Mouse (Mus musculus) layer of hippocampus, postnatal 36 days (tissue): ENCODE results near the gene Hmgn2. TPM values are rescaled to one million over a fixed set of nuclear protein-coding genes. Genes with fewer than 3 reads are reported as not detected.
"Not testable (repeated sequence)": the region's sequence is repeated elsewhere in the genome, so short reads cannot be mapped to it uniquely, and the experiment has no call there.

Source experiments
- DNase-seq, 2 experiments: peaks; one replicate each; pipeline ENCODE4 v3.0.0; 2022
- total RNA-seq, 2 experiments: library from RNA; stranded (reverse); gene quantifications; 2 replicates each; pipeline ENCODE4 v1.2.3; 2021

Hmgn2 gene
- 100 to 1,000 TPM; 119 to 123 TPM for total RNA-seq

DNA sequence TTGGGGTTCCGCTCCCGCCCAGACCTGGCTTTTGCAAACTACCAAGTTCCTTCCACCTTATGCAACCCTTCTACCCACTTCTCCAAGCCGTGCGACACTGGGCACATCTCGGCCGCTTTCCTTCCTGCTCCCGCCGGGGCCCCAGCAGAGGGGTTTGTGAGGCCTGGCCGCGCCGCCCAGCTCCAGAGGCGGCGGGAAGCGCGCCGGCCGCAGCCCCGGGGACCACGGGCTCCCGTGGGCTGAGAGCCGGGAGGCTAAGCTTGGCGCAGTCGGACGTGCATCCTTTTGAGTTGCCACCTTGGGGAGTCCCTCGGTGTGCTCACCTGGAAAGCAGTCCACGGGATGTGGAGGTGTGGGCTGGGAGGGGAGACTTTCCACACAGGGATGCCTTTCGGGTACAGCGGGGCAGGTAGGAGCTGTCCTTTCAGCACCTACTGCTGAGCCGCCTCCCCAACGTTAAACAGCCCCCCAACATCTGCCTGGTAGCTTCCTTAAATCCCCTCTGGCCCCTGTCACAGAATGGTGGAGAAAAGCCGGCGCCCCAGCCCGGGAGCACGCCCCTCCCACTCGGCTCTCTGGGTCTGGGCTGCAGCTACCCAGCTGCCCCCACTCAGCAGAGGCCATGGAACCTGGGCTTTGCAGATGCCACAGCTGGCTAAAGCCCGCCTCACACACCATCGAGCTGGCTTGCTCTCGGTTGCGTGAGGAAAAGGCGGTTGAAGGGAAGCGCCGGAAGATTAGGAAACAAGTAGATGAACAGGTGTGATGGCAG is at the start of gene Hmgn2:
Hmgn2 (minus strand) TSS at position 501 of the 772 bp plus-strand sequence.
- DNase-seq: peak; percentile 30 to 31

DNA sequence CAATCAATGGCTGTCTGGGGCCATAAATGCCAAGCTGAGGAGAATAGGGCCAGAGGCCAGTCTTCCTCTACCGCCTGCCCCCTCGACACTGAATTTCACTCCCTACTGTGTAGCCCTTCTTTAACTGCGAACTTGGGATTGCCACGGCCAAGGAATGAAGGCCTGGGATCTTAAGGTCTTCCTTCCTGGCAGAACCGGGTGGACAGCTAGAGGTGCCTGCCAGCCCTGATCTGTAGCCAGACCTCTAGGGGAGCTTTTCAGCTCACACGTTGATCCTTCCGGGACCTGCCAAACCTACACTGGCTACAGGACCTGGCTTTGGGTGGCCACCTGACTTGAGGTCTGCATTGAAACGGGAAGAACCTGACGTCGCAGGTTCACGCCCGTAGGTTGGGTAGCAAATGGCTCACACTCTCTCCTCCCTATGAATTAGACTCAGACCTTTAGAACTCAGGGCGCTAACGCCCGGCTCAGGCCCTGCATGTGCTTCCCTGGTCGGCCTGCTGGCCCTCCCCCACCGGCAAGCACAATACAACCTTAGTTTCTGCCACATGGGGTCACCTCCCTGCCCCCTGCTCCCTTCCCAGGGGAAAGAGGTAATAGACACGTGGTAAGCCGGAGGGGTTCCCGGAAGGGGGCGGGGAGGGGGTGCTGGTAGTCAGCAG is 48.9 kb upstream of the Hmgn2 start:
- DNase-seq: no peak

GRCm38 (mm10) chr4:134016767-134017166 is 48.3 kb upstream of the Hmgn2 start:
- DNase-seq: no peak

DNA sequence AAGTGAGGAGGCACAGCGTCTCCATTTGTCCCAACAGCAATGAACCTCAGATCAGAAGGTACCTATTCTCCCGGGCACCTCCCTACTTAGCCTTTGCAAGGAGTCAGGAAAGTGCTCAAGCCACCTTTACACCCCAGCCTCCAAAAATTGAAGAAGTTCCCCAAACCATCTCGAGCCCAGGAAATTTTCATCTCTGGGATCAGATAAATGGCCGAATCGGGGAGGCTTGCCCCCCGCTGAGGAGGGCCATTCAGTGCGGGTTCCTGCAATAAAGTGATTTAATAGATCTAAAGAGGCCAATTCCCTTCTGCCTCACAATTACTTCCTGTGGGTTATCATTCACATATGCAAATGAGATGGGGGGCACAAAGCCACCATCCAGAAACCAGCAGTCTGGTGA is 47.8 kb upstream of the Hmgn2 start:
- no peak for DNase-seq

GRCm38 (mm10) chr4:134012858-134013528 is 44.5 kb upstream of the Hmgn2 start:
- no peak for DNase-seq

DNA sequence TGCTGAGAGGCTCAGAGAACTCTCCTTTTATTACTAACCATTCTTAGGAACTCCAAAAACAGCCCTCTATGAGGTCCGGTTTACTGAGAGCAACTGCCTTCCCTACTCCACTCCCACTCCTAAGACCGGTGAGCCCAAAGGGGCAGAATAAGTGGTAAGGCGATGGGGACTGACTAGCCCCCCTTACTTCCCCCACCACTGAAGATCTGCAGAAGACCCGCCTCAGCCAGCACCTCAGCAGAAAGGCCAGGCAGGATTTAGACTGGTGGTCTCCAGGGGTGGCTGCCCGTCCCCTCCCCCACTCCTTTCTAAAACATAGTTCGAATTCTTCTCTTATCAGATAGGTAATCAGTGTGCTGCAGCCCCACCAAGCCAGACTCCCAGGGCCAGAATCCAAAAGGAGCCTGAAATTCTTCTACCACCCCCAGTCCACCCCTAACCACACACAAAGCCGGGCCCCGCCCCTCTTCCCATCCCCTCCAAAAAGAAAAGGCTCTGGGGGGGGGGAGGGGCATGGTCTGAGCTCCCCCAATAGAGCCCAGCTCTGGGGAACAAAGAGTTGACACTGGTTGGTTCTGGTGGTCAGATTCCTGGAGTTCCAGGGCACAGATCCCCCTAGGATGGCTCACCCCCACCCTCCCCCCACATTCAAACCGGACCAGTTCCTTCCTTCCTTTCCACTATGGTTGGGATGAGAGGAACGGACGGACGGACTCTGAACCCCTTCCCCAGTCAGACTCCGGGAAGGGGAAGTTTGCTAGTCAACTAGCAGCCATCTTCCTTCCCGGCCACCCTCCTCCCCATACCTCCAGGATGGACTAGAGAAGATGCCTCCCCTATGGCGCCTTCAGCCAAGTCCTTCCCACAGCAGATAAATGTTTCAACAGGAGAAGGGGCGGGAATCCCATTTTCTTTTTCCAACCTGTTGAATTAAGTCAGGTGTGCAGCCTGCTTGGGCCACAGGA is 43.3 kb upstream of the Hmgn2 start:
- DNase-seq: no peak

- DNase-seq: no peak
Observed at GRCm38 (mm10) chr4:134009709-134010108, 41.3 kb upstream of the Hmgn2 start.

- DNase-seq: no peak
Observed at GRCm38 (mm10) chr4:134006845-134007244, 38.4 kb upstream of the Hmgn2 start.

DNA sequence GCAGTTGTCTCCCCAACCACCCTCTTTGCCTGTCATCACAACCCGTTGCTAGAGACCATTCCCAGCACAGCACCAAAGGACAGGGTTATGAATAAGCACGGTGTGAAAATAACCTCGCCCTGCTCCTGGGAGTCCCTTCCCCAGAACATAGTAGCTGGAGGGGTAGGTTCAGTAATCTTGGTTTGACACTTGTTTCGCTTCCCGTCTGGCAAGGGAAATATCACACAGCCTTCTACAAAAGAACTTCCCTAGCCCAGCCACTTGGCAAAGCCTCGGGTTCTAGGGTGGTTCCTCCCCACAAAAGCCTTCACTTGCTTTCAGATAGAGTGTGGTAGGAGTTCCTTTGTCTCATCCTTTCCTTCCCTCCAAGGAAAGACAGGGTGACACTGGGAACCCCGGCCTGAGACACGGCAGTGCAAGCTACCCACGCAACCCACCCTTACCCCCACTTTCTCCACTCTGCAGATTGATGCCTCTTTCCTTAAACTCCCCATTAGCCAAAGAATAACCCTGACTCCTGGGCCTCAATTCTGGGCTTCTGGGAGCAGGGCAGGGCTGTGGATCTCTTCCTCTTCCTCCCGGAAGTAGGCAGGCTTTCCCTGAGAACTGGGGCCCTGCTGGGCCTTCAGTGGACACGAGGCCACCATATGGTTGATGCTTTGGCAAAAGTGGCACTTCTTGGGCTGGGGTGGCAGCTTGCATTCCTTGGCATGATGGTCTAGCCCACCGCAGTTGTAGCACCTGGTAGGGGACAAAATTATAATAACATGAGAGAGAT is 37.3 kb upstream of the Hmgn2 start:
- DNase-seq: no peak

GRCm38 (mm10) chr4:134002903-134003302 is 34.5 kb upstream of the Hmgn2 start:
- DNase-seq: no peak

- no peak for DNase-seq
Observed at GRCm38 (mm10) chr4:134002246-134002645, 33.8 kb upstream of the Hmgn2 start.

DNA sequence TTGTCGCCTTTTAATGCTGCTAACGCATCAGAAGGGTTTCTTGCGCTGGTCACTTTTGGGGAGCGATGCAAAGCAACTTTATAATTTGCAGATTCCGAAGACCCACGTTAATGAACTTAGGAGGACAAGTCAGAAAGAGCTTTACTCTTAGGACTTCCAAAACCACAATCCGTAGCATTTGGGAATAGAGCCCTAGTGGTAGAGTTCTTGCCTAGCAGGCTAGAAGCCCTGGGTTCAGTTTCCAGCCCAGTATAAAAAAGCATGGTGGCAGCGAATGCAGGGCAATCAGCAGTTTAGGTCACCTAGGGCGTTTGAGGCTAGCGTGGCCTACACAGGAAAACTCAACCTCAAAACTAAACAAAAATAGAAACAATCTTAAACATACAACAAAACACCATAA is 33.3 kb upstream of the Hmgn2 start:
- no peak for DNase-seq

- DNase-seq: peak; percentile 93 to 94
Observed at GRCm38 (mm10) chr4:134000466-134001438, 32.3 kb upstream of the Hmgn2 start, which contains the start of gene Dhdds. TSS of gene Dhdds (minus strand) at chr4:134000918.

GRCm38 (mm10) chr4:133994697-133995096 is 26.2 kb upstream of the Hmgn2 start:
- no peak for DNase-seq

DNA sequence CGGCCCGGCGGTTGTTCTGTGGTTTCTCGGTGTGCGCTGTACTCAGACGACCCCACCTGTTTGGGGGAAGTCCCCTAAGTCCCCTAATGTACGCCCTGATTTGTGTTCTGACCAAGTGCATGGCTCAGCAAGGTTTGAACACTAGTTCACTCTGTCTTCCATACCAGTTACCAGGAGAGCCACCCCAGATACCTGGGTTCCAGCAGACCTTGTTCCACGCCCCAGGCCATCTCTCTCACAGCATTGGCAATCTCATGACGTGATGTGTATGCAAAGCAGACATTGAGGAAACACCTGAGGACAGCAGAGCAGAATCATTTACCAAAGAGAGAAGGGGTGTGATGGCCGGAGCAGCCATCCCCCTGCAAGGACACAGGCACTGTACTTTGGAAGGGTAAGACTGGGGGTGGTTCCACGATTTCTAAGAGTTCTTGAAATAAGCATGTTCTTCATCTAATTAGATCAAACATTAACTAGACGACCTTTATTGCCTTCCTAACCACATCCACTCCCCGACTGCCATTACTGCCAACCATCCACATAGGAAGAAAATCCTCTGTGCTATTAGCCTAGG is 22.7 kb upstream of the Hmgn2 start:
- DNase-seq: no peak

DNA sequence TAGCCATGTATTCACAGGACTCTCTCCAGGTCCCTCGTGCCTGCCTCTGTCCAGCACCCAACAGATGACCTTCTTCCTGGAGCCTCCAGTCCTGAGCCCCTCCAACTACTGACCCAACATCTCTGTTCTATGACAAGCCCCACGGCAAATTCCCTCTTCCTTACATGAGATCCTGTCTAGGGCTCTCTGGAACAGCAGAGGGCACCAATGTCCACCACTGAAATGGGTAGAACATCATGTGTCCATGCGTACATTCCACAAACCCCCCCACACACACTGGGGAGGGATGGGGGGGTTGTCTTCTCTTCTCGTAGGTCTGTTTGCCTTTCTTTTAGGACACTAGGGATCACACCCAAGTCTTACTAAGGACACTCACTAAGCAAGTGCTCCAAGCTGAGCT is 21.6 kb upstream of the Hmgn2 start:
- no peak for DNase-seq

DNA sequence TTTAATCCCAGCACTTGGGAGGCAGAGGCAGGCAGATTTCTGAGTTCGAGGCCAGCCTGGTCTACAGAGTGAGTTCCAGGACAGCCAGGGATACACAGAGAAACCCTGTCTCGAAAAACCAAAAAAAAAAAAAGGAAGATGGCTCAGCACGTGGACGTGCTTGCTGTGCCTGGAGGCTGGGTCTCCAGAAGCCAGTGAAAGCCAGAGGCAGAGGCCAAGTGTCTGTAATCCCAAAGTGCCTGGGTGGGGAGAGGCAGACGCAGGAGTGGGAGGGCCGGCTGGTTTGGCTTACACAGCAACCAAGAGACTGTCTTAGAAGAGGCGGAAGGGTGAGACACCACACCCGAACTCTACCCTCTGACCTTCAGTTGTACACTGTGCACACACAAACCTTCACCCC is 19.8 kb upstream of the Hmgn2 start:
- DNase-seq: not testable (repeated sequence)

DNA sequence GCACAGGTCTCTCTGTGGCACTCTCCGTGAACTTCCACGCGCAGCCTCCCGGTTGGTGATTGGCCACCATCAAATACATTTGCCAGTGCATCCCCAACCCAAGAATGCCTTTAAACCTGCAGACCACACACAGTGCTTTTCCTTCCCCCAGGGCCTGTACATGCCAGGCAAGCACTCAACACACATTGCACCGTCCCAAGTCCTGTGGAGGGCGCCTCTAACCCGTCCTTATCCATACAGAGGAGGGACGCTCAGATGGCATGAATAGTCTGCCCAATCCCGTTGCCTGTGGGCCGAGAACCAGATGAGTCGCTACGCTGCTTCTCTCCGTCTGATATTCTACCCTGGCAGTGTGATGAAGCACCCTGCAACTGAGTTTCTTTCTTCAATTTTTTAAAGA is 14.5 kb upstream of the Hmgn2 start:
- no peak for DNase-seq

DNA sequence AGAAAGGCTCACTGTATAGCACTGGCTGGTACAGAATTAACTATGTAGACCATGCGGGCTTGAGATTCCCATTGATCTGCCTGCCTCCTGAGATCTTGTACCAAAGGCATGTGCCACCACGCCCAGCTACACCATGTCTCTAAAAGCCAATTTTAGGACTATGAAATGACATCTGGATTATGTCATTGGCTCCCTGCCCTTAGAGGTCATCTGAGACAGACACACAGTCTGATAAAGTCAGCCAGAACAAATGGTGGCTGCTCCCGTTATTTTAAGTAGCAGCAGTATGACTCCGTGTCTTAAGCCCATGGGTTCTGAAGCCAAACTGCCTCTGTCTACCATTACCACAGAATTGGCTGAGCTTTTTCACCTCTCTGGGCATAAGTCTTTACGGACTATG is 12.0 kb upstream of the Hmgn2 start:
- DNase-seq: no peak
